Mouse (Mus musculus): ENCODE results near the gene Ddx39. TPM values are rescaled to one million over a fixed set of nuclear protein-coding genes. Genes with fewer than 3 reads are reported as not detected.

The Ddx39 gene
- polyA plus RNA-seq, 1 experiment from 2014 or later: 75.5 TPM

- no peak for ATAC-seq
- Histone ChIP-seq H3K36me3 (ENCODE audit: control insufficient read depth, insufficient read depth) (no peaks in the 10 kb centered on the region), H3K4me1 (replicated peaks; ENCODE audit: control insufficient read depth, insufficient read depth, low read length) (0 out of 2 replicates have a peak, but pooled peaks cover 3% of the 10 kb centered on the region), H3K4me3 (ENCODE audit: low read depth, low read length) (no peak overlapping the region), H3K4me2 (replicated peaks; ENCODE audit: low read depth) (no peak overlapping the region), H3K27me3 (replicated peaks; ENCODE audit: control insufficient read depth, insufficient read depth, low read length) (peaks cover 9% of the 10 kb centered on the region), H3K27ac (ENCODE audit: low read depth, low read length) (no peak overlapping the region), H3K9me3 (ENCODE audit: control insufficient read depth) (no peaks in the 10 kb centered on the region), H3K9ac (ENCODE audit: low read depth, low read length) (no peak overlapping the region)
- TF ChIP-seq CTCF (IDR thresholded peaks at IDR 0.05; ENCODE audit: low read depth): no peak
- WGBS: 94% methylated on average over 6 of the region's 6 CpGs
Measured at GRCm38 (mm10) chr8:83742968-83743367, 28.0 kb downstream of the Ddx39 start.

- H3K9me3 ChIP-seq (ENCODE audit: control insufficient read depth): no peaks in the 10 kb centered on the region
- peaks cover 12% of the 10 kb centered on the region for H3K27me3 ChIP-seq (replicated peaks; ENCODE audit: control insufficient read depth, insufficient read depth, low read length)
- no peak for ATAC-seq
- H3K4me3 ChIP-seq (ENCODE audit: low read depth, low read length): no peak overlapping the region
- WGBS: 66% methylated on average over 4 of the region's 4 CpGs
- H3K9ac ChIP-seq (ENCODE audit: low read depth, low read length): no peak overlapping the region
- H3K36me3 ChIP-seq (ENCODE audit: control insufficient read depth, insufficient read depth): no peaks in the 10 kb centered on the region
- TF ChIP-seq CTCF (IDR thresholded peaks at IDR 0.05; ENCODE audit: low read depth): no peak
- 0 out of 2 replicates have a peak, but pooled peaks cover 3% of the 10 kb centered on the region for H3K4me1 ChIP-seq (replicated peaks; ENCODE audit: control insufficient read depth, insufficient read depth, low read length)
- no peak overlapping the region for H3K27ac ChIP-seq (ENCODE audit: low read depth, low read length)
- H3K4me2 ChIP-seq (replicated peaks; ENCODE audit: low read depth): no peak overlapping the region
Measured at GRCm38 (mm10) chr8:83744070-83744469, 29.1 kb downstream of the Ddx39 start.

- H3K27me3 ChIP-seq (replicated peaks; ENCODE audit: control insufficient read depth, insufficient read depth, low read length): peaks cover 12% of the 10 kb centered on the region
- peak; percentile 12; the same call in 1 of the 2 replicates for TF ChIP-seq CTCF (IDR thresholded peaks at IDR 0.05; ENCODE audit: low read depth)
- 5% methylated on average over 27 of the region's 28 CpGs for WGBS
- H3K9me3 ChIP-seq (ENCODE audit: control insufficient read depth): no peaks in the 10 kb centered on the region
- H3K36me3 ChIP-seq (ENCODE audit: control insufficient read depth, insufficient read depth): no peaks in the 10 kb centered on the region
- ATAC-seq: no peak
- H3K4me1 ChIP-seq (replicated peaks; ENCODE audit: control insufficient read depth, insufficient read depth, low read length): no peaks in the 10 kb centered on the region
- H3K27ac ChIP-seq (ENCODE audit: low read depth, low read length): peak overlapping the region; percentile 41; the same call in 1 of the 2 replicates
- peak overlapping the region; percentile 11; the same call in 1 of the 2 replicates for H3K9ac ChIP-seq (ENCODE audit: low read depth, low read length)
- H3K4me3 ChIP-seq (ENCODE audit: low read depth, low read length): peak overlapping the region; percentile 23
- peak overlapping the region; percentile 60 for H3K4me2 ChIP-seq (replicated peaks; ENCODE audit: low read depth)
Measured at GRCm38 (mm10) chr8:83747661-83748346, 32.8 kb downstream of the Ddx39 start.

GRCm38 (mm10) chr8:83748708-83749107 is 33.7 kb downstream of the Ddx39 start:
- H3K27ac ChIP-seq (ENCODE audit: low read depth, low read length): peak overlapping the region; percentile 41
- ATAC-seq: peak; percentile 31; the same call in 1 of the 2 replicates
- H3K36me3 ChIP-seq (ENCODE audit: control insufficient read depth, insufficient read depth): no peaks in the 10 kb centered on the region
- no peaks in the 10 kb centered on the region for H3K4me1 ChIP-seq (replicated peaks; ENCODE audit: control insufficient read depth, insufficient read depth, low read length)
- no peak overlapping the region for H3K9ac ChIP-seq (ENCODE audit: low read depth, low read length)
- H3K9me3 ChIP-seq (ENCODE audit: control insufficient read depth): no peaks in the 10 kb centered on the region
- no peak overlapping the region for H3K4me2 ChIP-seq (replicated peaks; ENCODE audit: low read depth)
- no peak overlapping the region for H3K4me3 ChIP-seq (ENCODE audit: low read depth, low read length)
- peaks cover 12% of the 10 kb centered on the region for H3K27me3 ChIP-seq (replicated peaks; ENCODE audit: control insufficient read depth, insufficient read depth, low read length)
- 44% methylated on average over 3 of the region's 3 CpGs for WGBS
- TF ChIP-seq CTCF (IDR thresholded peaks at IDR 0.05; ENCODE audit: low read depth): no peak

GRCm38 (mm10) chr8:83749265-83749664 is 34.3 kb downstream of the Ddx39 start:
- no peak overlapping the region for H3K9ac ChIP-seq (ENCODE audit: low read depth, low read length)
- no peaks in the 10 kb centered on the region for H3K9me3 ChIP-seq (ENCODE audit: control insufficient read depth)
- no peak overlapping the region for H3K4me2 ChIP-seq (replicated peaks; ENCODE audit: low read depth)
- H3K27ac ChIP-seq (ENCODE audit: low read depth, low read length): no peak overlapping the region
- WGBS: 68% methylated on average over 9 of the region's 9 CpGs
- H3K4me3 ChIP-seq (ENCODE audit: low read depth, low read length): no peak overlapping the region
- TF ChIP-seq CTCF (IDR thresholded peaks at IDR 0.05; ENCODE audit: low read depth): no peak
- H3K36me3 ChIP-seq (ENCODE audit: control insufficient read depth, insufficient read depth): no peaks in the 10 kb centered on the region
- no peaks in the 10 kb centered on the region for H3K4me1 ChIP-seq (replicated peaks; ENCODE audit: control insufficient read depth, insufficient read depth, low read length)
- no peak for ATAC-seq
- peaks cover 12% of the 10 kb centered on the region for H3K27me3 ChIP-seq (replicated peaks; ENCODE audit: control insufficient read depth, insufficient read depth, low read length)

GRCm38 (mm10) chr8:83754149-83754548 is 39.2 kb downstream of the Ddx39 start:
- H3K9me3 ChIP-seq (ENCODE audit: control insufficient read depth): no peaks in the 10 kb centered on the region
- H3K4me3 ChIP-seq (ENCODE audit: low read depth, low read length): no peak overlapping the region
- no peaks in the 10 kb centered on the region for H3K36me3 ChIP-seq (ENCODE audit: control insufficient read depth, insufficient read depth)
- H3K27me3 ChIP-seq (replicated peaks; ENCODE audit: control insufficient read depth, insufficient read depth, low read length): no peaks in the 10 kb centered on the region
- no peaks in the 10 kb centered on the region for H3K4me1 ChIP-seq (replicated peaks; ENCODE audit: control insufficient read depth, insufficient read depth, low read length)
- no peak overlapping the region for H3K27ac ChIP-seq (ENCODE audit: low read depth, low read length)
- peak; percentile 46 for TF ChIP-seq CTCF (IDR thresholded peaks at IDR 0.05; ENCODE audit: low read depth)
- no peak overlapping the region for H3K4me2 ChIP-seq (replicated peaks; ENCODE audit: low read depth)
- H3K9ac ChIP-seq (ENCODE audit: low read depth, low read length): no peak overlapping the region
- 65% methylated on average over 3 of the region's 3 CpGs for WGBS
- ATAC-seq: no peak

Data from intestine, postnatal 0 days (tissue).